Mouse (Mus musculus) kidney, embryonic 14.5 days (tissue): ENCODE results near the gene Kcnip4. TPM values are rescaled to one million over a fixed set of nuclear protein-coding genes. Genes with fewer than 3 reads are reported as not detected.

Source experiments
- ATAC-seq: fragments of 200-750 bp; cut with Nextera tagmentation; 2 replicates; pipeline ENCODE4 v1.8.0; 2017; ENCODE audit warnings: moderate number of reproducible peaks, mild to moderate bottlenecking, moderate TSS enrichment, moderate library complexity; ENCODE audit not compliant: low FRiP score, low TSS enrichment
- H3K27ac ChIP-seq: fragments of 300-500 bp; sonication (generic); 2 replicates; pipeline ENCODE4 v1.5.1; 2014; ENCODE audit warnings: low read depth, mild to moderate bottlenecking, low read length, moderate library complexity, mixed read lengths
- H3K27me3 ChIP-seq: fragments of 300-500 bp; sonication (generic); 2 replicates; pipeline ENCODE4 v1.6.1; 2014; ENCODE audit warnings: mild to moderate bottlenecking, low read length; ENCODE audit not compliant: control insufficient read depth, insufficient read depth
- H3K36me3 ChIP-seq: fragments of 300-500 bp; sonication (generic); 2 replicates; pipeline ENCODE4 v1.6.1; 2014; ENCODE audit warnings: low read length, mixed read lengths; ENCODE audit not compliant: control insufficient read depth, insufficient read depth
- H3K4me1 ChIP-seq: fragments of 300-500 bp; sonication (generic); 2 replicates; pipeline ENCODE4 v1.6.1; 2014; ENCODE audit warnings: low read length, mixed read lengths; ENCODE audit not compliant: control insufficient read depth, insufficient read depth
- H3K4me2 ChIP-seq: fragments of 300-500 bp; sonication (generic); replicated peaks from 2 replicates; pipeline ENCODE4 v1.6.1; 2014; ENCODE audit warnings: low read depth, mild to moderate bottlenecking, low read length
- H3K4me3 ChIP-seq: fragments of 300-500 bp; sonication (generic); 2 replicates; pipeline ENCODE4 v1.5.1; 2014; ENCODE audit warnings: mild to moderate bottlenecking, low read length
- H3K9ac ChIP-seq: fragments of 300-500 bp; sonication (generic); 2 replicates; pipeline ENCODE4 v1.6.1; 2014; ENCODE audit warnings: low read depth, mild to moderate bottlenecking, low read length, moderate library complexity
- H3K9me3 ChIP-seq: fragments of 300-500 bp; sonication (generic); 2 replicates; pipeline ENCODE4 v1.6.1; 2016; ENCODE audit warnings: low read length; ENCODE audit not compliant: control insufficient read depth
- WGBS: fragments of 180-500 bp; shearing (Covaris S2); extraction: QIAGEN DNeasy Blood & Tissue Kit; methylation state at CpG from one replicate; pipeline ENCODE4 v1.1.7; 2014; 5-methylcytosine and 5-hydroxymethylcytosine counted together
- polyA plus RNA-seq: library from polyadenylated mRNA; unstranded; fragments of >200 nt; fragmentation: Nextera tagmentation; extraction: Ambion mirVana; gene quantifications from 2 replicates; pipeline ENCODE4 v1.2.1, GENCODE M21; 2014

The Kcnip4 gene
- polyA plus RNA-seq, 1 experiment from 2014 or later, result 1.4 TPM

GRCm38 (mm10) chr5:48345095-48345982 is 1179.4 kb downstream of the Kcnip4 start:
- Histone ChIP-seq H3K9me3 (no peaks in the 10 kb centered on the region), H3K9ac (no peak overlapping the region), H3K4me3 (no peak overlapping the region), H3K27me3 (no peaks in the 10 kb centered on the region), H3K27ac (no peak overlapping the region), H3K36me3 (no peaks in the 10 kb centered on the region), H3K4me1 (no peaks in the 10 kb centered on the region), H3K4me2 (no peak overlapping the region)
- WGBS, result 46% methylated on average over 5 of the region's 5 CpGs
- peak; percentile 41; the same call in 1 of the 2 replicates for ATAC-seq

DNA sequence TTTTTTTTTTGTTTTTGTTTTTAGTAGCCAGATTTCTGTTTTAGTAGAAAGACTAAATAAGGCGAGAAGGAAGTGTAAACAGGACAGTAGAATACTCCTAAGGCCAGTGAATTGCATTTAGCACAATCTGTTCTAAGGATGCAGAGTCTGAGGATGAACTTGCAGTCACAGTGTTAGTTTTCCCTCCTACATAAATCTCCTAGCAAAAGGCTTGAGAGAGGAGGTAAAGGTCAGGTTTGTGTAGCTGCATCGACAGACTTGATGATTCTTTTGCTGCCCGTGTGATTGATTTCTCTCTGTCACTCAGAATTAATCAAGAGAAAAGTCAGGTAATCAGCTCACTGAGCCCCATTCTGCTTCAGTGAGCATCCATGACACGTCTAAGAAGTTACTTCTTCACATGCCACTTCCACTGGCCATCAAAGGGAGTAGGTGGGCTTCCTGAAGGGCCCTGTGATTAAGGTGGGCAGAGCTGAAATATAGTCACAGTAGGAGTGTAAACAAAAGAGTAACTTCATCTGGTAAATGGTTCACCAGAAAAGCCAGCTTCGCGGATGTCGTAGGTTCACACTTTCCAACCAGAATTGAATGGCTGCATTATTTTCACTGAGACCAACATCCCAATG is 1183.8 kb downstream of the Kcnip4 start:
- no peak overlapping the region for H3K4me3 ChIP-seq
- WGBS, result 21% methylated on average over 7 of the region's 7 CpGs
- no peak overlapping the region for H3K4me2 ChIP-seq
- no peaks in the 10 kb centered on the region for H3K36me3 ChIP-seq
- no peaks in the 10 kb centered on the region for H3K4me1 ChIP-seq
- peak; percentile 85 for ATAC-seq
- H3K27ac ChIP-seq, result no peak overlapping the region
- no peaks in the 10 kb centered on the region for H3K9me3 ChIP-seq
- no peak overlapping the region for H3K9ac ChIP-seq
- H3K27me3 ChIP-seq, result no peaks in the 10 kb centered on the region
